30 mouse cellular contexts compared by ENCODE assay signal in genomic region chr3:116848099-116848498, GRCm38 (mm10). TPM values are rescaled to one million over a fixed set of nuclear protein-coding genes. Genes with fewer than 3 reads are reported as not detected.
A peak's percentile ranks its signal among the peaks of the same experiment; 100 is the strongest.
DNase-seq lines count a peak whose midpoint lies in the region; ATAC-seq and TF ChIP-seq lines count a peak whose summit lies in the region.
"Had no signal": no experiment of that assay in that cellular context is flagged by ENCODE, and none has a peak within 500 bp of the region (broad histone marks: within the 10 kb centered on the region; RNA-seq: fewer than 3 reads in every experiment).

No protein-coding gene starts in this region.

- CTCF ChIA-PET in Patski (lab: Charles Lee), result interaction anchor here (1.3 to 1.4 kb wide), 2 partner anchors 10 to 12 kb away, joined by 5 to 6 read pairs; no protein-coding TSS in a partner anchor

- no peak overlapping the region for H3K4me2 ChIP-seq in myocyte (ENCODE audit: low read depth)
- H3K4me2 ChIP-seq in forebrain, embryonic 13.5 days, result no peak overlapping the region
- H3K4me2 ChIP-seq: embryonic facial prominence, embryonic 13.5 days; kidney, embryonic 15.5 days; liver, embryonic 12.5 days; neural tube, embryonic 12.5 days had no signal

- no peak overlapping the region for H3ac ChIP-seq in myocyte (ENCODE audit: control insufficient read depth, insufficient read length)

- no peaks in the 10 kb centered on the region for H3K27me3 ChIP-seq in Patski
- H3K27me3 ChIP-seq in myocyte (ENCODE audit: control insufficient read depth, insufficient read depth, insufficient read length), result no peaks in the 10 kb centered on the region
- H3K27me3 ChIP-seq in forebrain, embryonic 13.5 days, result no peaks in the 10 kb centered on the region
- H3K27me3 ChIP-seq: embryonic facial prominence, embryonic 13.5 days; kidney, embryonic 15.5 days; neural tube, embryonic 12.5 days had no signal

- POLR2A ChIA-PET in Patski (lab: Charles Lee), result no interaction called here

- TF ChIP-seq CTCF in Patski (IDR thresholded peaks at IDR 0.05), result no peak

- H3K4me3 ChIP-seq in myocyte, result no peak overlapping the region
- H3K4me3 ChIP-seq in forebrain, embryonic 13.5 days, result no peak overlapping the region
- H3K4me3 ChIP-seq: embryonic facial prominence, embryonic 13.5 days; heart, adult 2 months; kidney, embryonic 15.5 days; layer of hippocampus, adult 2 months; liver, embryonic 12.5 days; midbrain, embryonic 10.5 days; neural tube, embryonic 12.5 days had no signal

- in situ Hi-C loops in Patski (cut with MboI; ENCODE audit: low pct_unique_long_range_greater_than_20kb), result no loop called here

- WGBS in forebrain, embryonic 13.5 days, result 91% methylated on average over 1 of the region's 1 CpGs

- H3K9ac ChIP-seq in forebrain, embryonic 13.5 days, result no peak overlapping the region
- H3K9ac ChIP-seq: embryonic facial prominence, embryonic 13.5 days; kidney, embryonic 15.5 days; liver, embryonic 12.5 days; liver, postnatal 0 days; neural tube, embryonic 12.5 days had no signal

- no peaks in the 10 kb centered on the region for H3K36me3 ChIP-seq in myocyte (ENCODE audit: control insufficient read depth, insufficient read depth)
- H3K36me3 ChIP-seq in forebrain, embryonic 13.5 days (ENCODE audit: poor library complexity, severe bottlenecking), result no peaks in the 10 kb centered on the region
- H3K36me3 ChIP-seq: embryonic facial prominence, embryonic 13.5 days; kidney, embryonic 15.5 days; liver, embryonic 12.5 days; midbrain, embryonic 10.5 days; neural tube, embryonic 12.5 days had no signal

- no peaks in the 10 kb centered on the region for H3K9me3 ChIP-seq in forebrain, embryonic 13.5 days (replicated peaks)
- H3K9me3 ChIP-seq: embryonic facial prominence, embryonic 13.5 days; kidney, embryonic 15.5 days; liver, embryonic 12.5 days; midbrain, embryonic 10.5 days; neural tube, embryonic 12.5 days had no signal

- H3K4me1 ChIP-seq in forebrain, embryonic 13.5 days, result no peaks in the 10 kb centered on the region
- H3K4me1 ChIP-seq: embryonic facial prominence, embryonic 13.5 days; kidney, embryonic 15.5 days; midbrain, embryonic 10.5 days; neural tube, embryonic 12.5 days had no signal

- ATAC-seq in frontal cortex, adult (ENCODE audit: low TSS enrichment), result peak; percentile 59; the same call in 1 of the 2 replicates
- ATAC-seq in Patski, result peak; percentile 84
- no peak for ATAC-seq in forebrain, embryonic 13.5 days
- ATAC-seq: hindbrain, embryonic 16.5 days; liver, embryonic 12.5 days; liver, postnatal 0 days; midbrain, embryonic 16.5 days had no signal

- H3K27ac ChIP-seq in forebrain, embryonic 13.5 days, result no peak overlapping the region
- H3K27ac ChIP-seq: embryonic facial prominence, embryonic 13.5 days; heart, adult 2 months; kidney, embryonic 15.5 days; layer of hippocampus, adult 2 months; liver, embryonic 12.5 days; midbrain, embryonic 10.5 days; neural tube, embryonic 12.5 days had no signal

- TF ChIP-seq POLR2A in myocyte (IDR thresholded peaks at IDR 0.05; ENCODE audit: insufficient read length, low read depth), result no peak

- DNase-seq in frontal cortex, postnatal 25 days (ENCODE audit: low spot score in 2 of 2), result no peak
- DNase-seq in 416B (ENCODE audit: low read depth) (peak; percentile 66), Patski (ENCODE audit: low read depth, low spot score) (peak; percentile 64)
- DNase-seq in layer of hippocampus, postnatal 36 days, result no peak
- DNase-seq: adrenal gland, postnatal 14 days; cerebellum, adult 18-20 months; cerebellum, postnatal 10 days; gastrocnemius, postnatal 25 days; heart, adult 2 months; heart, postnatal 14 days; kidney, adult 18-20 months; kidney, postnatal 25 days; left cerebral cortex, postnatal 4 days; liver, postnatal 0 days; lung, postnatal 10 days; right cerebral cortex, adult 18-20 months; right cerebral cortex, postnatal 4 days; thymus, adult 2 months; thymus, postnatal 4 days had no signal

- H3K79me2 ChIP-seq in myocyte (ENCODE audit: control insufficient read depth, insufficient read depth), result no peaks in the 10 kb centered on the region

TF ChIP-seq in myocyte, 11 proteins besides CTCF, POLR2A, EP300 and RAD21:
- TF ChIP-seq MAX (IDR thresholded peaks at IDR 0.05; ENCODE audit: low read depth), result no peak
- peak; percentile 88 for TF ChIP-seq USF1 (IDR thresholded peaks at IDR 0.05; ENCODE audit: low read depth)
- TF ChIP-seq TCF3 (IDR thresholded peaks at IDR 0.05; ENCODE audit: insufficient read length, low read depth), result no peak

RNA-seq across cellular contexts. Expression of gene Frrs1, which starts 11.2 kb away (rescaled TPM):
- polyA plus RNA-seq in Patski (2021) (40.5 TPM), myocyte (2012; fragmentation: generic; extraction: Trizol) (12.7 TPM)
- 1 to 10 TPM in 1 of 2 experiments, under 1 TPM in 1; 0.77 to 1.5 TPM for total RNA-seq in layer of hippocampus, postnatal 36 days (2021)
- polyA plus RNA-seq in forebrain, embryonic 13.5 days (2015; fragmentation: Nextera tagmentation; extraction: Ambion mirVana), result 3.8 and 5.3 TPM in 2 replicates

RNA-seq across cellular contexts. Expression of gene Agl, which starts 40.1 kb away (rescaled TPM):
- polyA plus RNA-seq in Patski (2021) (44.8 TPM), myocyte (2012; fragmentation: generic; extraction: Trizol) (35.8 TPM)
- 10 to 100 TPM; 24.9 to 28.4 TPM for total RNA-seq in layer of hippocampus, postnatal 36 days (2021)
- polyA plus RNA-seq in forebrain, embryonic 13.5 days (2015; fragmentation: Nextera tagmentation; extraction: Ambion mirVana), result 12.7 and 13.8 TPM in 2 replicates

Comparison
In these comparisons a context has a peak if more than half of its experiments do, and no peak if none do; other contexts are left out.
1. DNase-seq: peak in 416B (single experiment) and Patski (single experiment); none in frontal cortex, postnatal 25 days (0 of 2) and layer of hippocampus, postnatal 36 days (0 of 2).